Mouse (Mus musculus): ENCODE measurements at regions not wholly inside any gene's neighbourhood (a gene's known extent, or its start where the extent isn't known, plus 50 kb on each side); places are given as distances from the start of the nearest gene placed in this dataset.

GRCm38 (mm10) chr1:177561716-177562588 is 119.8 kb downstream of the Zbtb18 start:
- in situ Hi-C loops (cut with MboI; ENCODE audit: low pct_unique_long_range_greater_than_20kb in 1 of 2, low sequenced_read_pairs in 2 of 2, unreplicated experiment in 1 of 2): no loop called here

- in situ Hi-C loops (cut with MboI; ENCODE audit: low pct_unique_long_range_greater_than_20kb in 1 of 2, low sequenced_read_pairs in 2 of 2, unreplicated experiment in 1 of 2): no loop called here
Observed at GRCm38 (mm10) chr1:177562589-177562912, 120.4 kb downstream of the Zbtb18 start.

- in situ Hi-C loops (cut with MboI; ENCODE audit: low pct_unique_long_range_greater_than_20kb in 1 of 2, low sequenced_read_pairs in 2 of 2, unreplicated experiment in 1 of 2): no loop called here
Observed at GRCm38 (mm10) chr1:177565678-177566077, 123.5 kb downstream of the Zbtb18 start.

GRCm38 (mm10) chr1:177568056-177568816 is 126.1 kb downstream of the Zbtb18 start:
- in situ Hi-C loops (cut with MboI; ENCODE audit: low pct_unique_long_range_greater_than_20kb in 1 of 2, low sequenced_read_pairs in 2 of 2, unreplicated experiment in 1 of 2): no loop called here

- in situ Hi-C loops (cut with MboI; ENCODE audit: low pct_unique_long_range_greater_than_20kb in 1 of 2, low sequenced_read_pairs in 2 of 2, unreplicated experiment in 1 of 2): no loop called here
Observed at GRCm38 (mm10) chr1:177569572-177569971, 127.4 kb downstream of the Zbtb18 start.

GRCm38 (mm10) chr1:177573017-177573725 is 131.0 kb downstream of the Zbtb18 start:
- in situ Hi-C loops (cut with MboI; ENCODE audit: low pct_unique_long_range_greater_than_20kb in 1 of 2, low sequenced_read_pairs in 2 of 2, unreplicated experiment in 1 of 2): no loop called here

- in situ Hi-C loops (cut with MboI; ENCODE audit: low pct_unique_long_range_greater_than_20kb in 1 of 2, low sequenced_read_pairs in 2 of 2, unreplicated experiment in 1 of 2): no loop called here
Observed at GRCm38 (mm10) chr1:177573781-177574180, 131.6 kb downstream of the Zbtb18 start.

GRCm38 (mm10) chr1:177574312-177574711 is 132.2 kb downstream of the Zbtb18 start:
- in situ Hi-C loops (cut with MboI; ENCODE audit: low pct_unique_long_range_greater_than_20kb in 1 of 2, low sequenced_read_pairs in 2 of 2, unreplicated experiment in 1 of 2): no loop called here

DNA sequence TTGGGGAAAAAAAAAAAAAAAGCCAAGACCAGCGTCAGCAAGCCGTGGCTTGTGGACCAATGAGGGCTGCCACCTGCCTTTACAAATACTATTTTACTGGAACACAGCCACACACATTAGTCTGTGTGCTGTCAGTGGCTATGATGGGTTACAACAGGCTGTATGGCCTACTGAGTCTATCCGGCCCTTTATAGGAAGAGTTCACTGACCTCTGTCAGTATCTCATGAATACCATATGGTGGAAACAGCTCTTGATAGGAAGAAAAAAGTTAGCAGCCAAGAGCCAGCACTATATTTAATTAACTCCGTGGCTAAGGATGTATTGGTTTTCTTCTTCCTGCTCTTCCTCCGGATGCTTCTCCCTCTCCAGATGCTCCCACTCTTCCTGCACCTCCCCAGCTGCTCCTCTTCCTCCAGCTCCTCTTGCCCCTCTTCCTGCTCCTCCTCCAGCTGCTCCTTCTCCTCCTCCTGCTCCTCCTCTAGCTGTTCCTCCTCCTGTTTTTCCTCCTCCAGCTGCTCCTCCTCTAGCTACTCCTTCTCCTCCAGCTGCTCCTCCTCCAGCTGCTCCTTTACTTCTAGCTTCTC is 142.2 kb downstream of the Zbtb18 start:
- in situ Hi-C loops (cut with MboI; ENCODE audit: low pct_unique_long_range_greater_than_20kb in 1 of 2, low sequenced_read_pairs in 2 of 2, unreplicated experiment in 1 of 2): no loop called here

GRCm38 (mm10) chr1:177585320-177585719 is 143.2 kb downstream of the Zbtb18 start:
- in situ Hi-C loops (cut with MboI; ENCODE audit: low pct_unique_long_range_greater_than_20kb in 1 of 2, low sequenced_read_pairs in 2 of 2, unreplicated experiment in 1 of 2): no loop called here

DNA sequence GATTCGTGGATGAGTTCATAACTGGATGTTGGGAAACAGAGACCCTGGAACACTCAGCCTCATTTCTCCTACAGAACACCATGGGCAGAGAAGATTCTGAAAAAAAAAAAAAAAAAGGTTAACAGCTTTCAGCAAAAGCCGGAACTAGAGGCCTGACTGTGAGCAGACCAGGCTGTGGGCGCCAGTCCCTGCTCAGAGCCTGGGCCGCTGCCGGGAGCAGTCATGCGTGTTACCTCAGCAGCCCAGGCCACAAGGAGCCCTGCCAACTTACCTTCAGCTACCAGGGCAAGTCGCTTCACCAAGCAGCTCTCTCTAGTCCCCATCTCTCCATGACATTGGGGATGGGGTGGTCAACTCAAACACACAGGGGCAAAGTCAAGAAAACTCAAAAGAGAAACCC is 140.6 kb upstream of the 1700016C15Rik start:
- in situ Hi-C loops (cut with MboI; ENCODE audit: low pct_unique_long_range_greater_than_20kb in 1 of 2, low sequenced_read_pairs in 2 of 2, unreplicated experiment in 1 of 2): no loop called here

DNA sequence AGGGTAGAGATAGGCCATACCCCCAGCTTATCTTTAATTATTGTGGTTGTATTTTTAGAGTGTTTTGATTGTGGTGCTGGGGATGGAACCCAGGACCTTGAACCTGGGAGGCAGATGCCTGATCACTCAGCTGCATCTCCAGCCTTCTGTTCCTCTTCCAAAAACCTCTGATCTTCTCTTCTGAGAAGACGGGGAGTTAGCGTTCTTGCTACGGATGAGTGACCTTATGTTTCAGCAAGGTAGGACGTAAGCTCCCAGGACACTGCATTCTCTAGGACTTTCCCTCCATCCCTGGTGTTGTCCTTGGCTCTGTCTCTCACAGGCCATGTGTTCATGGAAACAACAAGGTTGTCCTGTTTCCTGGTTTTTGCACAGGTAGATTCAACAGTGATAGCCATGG is 140.0 kb upstream of the 1700016C15Rik start:
- in situ Hi-C loops (cut with MboI; ENCODE audit: low pct_unique_long_range_greater_than_20kb in 1 of 2, low sequenced_read_pairs in 2 of 2, unreplicated experiment in 1 of 2): no loop called here

DNA sequence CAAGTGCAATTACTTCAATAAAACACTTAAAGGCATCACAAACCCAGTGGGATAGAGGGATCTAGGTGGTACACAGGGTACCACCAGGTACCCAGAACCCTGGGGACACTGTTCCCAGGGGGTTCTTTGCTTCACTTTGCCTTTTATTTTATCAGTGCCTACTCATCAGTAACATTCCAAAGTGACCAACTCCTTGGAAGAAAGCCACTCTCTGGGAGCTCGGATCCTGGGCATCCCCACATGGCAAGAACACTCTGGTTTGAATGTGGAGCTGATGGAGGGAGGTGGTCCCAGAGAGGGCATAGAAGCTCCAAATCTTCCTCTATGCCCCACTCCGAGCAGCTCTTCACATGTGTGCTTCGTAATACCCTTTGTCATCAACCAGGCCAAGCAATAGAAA is 137.9 kb upstream of the 1700016C15Rik start:
- in situ Hi-C loops (cut with MboI; ENCODE audit: low pct_unique_long_range_greater_than_20kb in 1 of 2, low sequenced_read_pairs in 2 of 2, unreplicated experiment in 1 of 2): no loop called here

DNA sequence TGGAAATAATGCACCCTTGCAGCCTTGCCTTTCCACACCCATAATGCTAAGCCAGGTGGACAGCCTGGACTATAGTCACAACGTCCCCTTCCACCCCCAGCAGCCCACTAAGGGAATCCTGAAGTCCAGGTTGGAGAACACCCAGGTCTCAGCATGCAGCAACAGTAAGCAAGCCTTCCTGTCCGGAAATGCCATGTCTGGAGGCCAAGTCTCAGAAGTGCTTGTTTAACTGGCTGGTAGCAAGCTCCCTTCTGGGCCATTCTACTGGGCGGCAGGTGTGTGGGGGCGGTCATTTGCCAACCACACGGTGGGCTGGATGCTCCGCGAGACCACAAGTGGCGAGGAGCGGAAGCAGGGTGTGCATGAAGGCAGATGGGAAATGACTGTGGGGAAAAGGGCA is 137.3 kb upstream of the 1700016C15Rik start:
- in situ Hi-C loops (cut with MboI; ENCODE audit: low pct_unique_long_range_greater_than_20kb in 1 of 2, low sequenced_read_pairs in 2 of 2, unreplicated experiment in 1 of 2): no loop called here

GRCm38 (mm10) chr1:177594341-177594740 is 135.3 kb upstream of the 1700016C15Rik start:
- in situ Hi-C loops (cut with MboI; ENCODE audit: low pct_unique_long_range_greater_than_20kb in 1 of 2, low sequenced_read_pairs in 2 of 2, unreplicated experiment in 1 of 2): no loop called here

GRCm38 (mm10) chr1:177595326-177595914 is 134.2 kb upstream of the 1700016C15Rik start:
- in situ Hi-C loops (cut with MboI; ENCODE audit: low pct_unique_long_range_greater_than_20kb in 1 of 2, low sequenced_read_pairs in 2 of 2, unreplicated experiment in 1 of 2): no loop called here

GRCm38 (mm10) chr1:177597036-177597435 is 132.6 kb upstream of the 1700016C15Rik start:
- in situ Hi-C loops (cut with MboI; ENCODE audit: low pct_unique_long_range_greater_than_20kb in 1 of 2, low sequenced_read_pairs in 2 of 2, unreplicated experiment in 1 of 2): no loop called here

- in situ Hi-C loops (cut with MboI; ENCODE audit: low pct_unique_long_range_greater_than_20kb in 1 of 2, low sequenced_read_pairs in 2 of 2, unreplicated experiment in 1 of 2): no loop called here
Observed at GRCm38 (mm10) chr1:177605353-177605969, 124.2 kb upstream of the 1700016C15Rik start.
